Mouse (Mus musculus) layer of hippocampus, adult 9-10 months (tissue): ENCODE measurements at regions not wholly inside any gene's neighbourhood (a gene's known extent, or its start where the extent isn't known, plus 50 kb on each side); places are given as distances from the start of the nearest gene placed in this dataset.

Experiments
- DNase-seq: peaks from one replicate; pipeline ENCODE4 v3.0.0; 2022; ENCODE audit warnings: low spot score

GRCm38 (mm10) chr16:7863406-7863805 lies 561.5 kb downstream of the Tmem114 start:
- DNase-seq, result no peak

DNA sequence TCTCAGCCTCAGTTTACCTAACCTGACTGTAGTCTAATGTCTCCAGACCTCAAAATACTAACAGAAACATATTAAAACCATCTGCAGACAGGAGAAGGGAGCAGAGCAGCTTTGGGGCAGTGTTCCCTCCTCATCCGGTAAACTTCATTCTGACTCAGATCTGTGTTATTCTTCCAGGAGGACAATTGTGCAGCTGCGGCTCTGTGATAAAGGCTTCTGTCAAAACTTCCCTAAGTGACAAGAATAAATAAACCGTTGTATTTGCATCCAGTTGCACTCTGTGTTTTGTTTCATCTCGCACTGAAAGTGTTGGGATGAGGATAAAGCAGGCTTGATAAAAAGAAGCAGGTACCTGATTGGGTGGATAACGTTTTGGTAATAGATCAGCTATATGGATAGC lies 585.8 kb downstream of the Tmem114 start:
- no peak for DNase-seq

DNA sequence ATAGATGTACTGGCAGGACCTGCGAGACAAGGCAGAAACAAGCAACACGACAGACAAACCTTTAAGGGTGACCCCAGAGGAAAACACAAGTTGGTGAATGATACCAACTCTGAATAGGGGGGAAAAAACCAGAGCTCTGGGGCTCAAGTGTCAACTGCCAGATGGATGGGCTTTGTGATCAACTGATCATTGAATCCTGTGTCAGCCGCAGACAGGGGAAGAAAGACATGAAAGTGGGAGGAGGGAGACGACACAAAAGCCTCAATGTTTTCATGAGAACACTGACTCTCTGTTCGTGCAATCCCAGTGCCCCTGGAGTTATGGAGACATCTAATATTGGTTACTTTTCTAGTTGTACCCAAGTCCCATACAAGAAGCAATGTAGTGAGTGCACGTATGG lies 593.8 kb downstream of the Tmem114 start:
- peak; percentile 20 for DNase-seq

DNA sequence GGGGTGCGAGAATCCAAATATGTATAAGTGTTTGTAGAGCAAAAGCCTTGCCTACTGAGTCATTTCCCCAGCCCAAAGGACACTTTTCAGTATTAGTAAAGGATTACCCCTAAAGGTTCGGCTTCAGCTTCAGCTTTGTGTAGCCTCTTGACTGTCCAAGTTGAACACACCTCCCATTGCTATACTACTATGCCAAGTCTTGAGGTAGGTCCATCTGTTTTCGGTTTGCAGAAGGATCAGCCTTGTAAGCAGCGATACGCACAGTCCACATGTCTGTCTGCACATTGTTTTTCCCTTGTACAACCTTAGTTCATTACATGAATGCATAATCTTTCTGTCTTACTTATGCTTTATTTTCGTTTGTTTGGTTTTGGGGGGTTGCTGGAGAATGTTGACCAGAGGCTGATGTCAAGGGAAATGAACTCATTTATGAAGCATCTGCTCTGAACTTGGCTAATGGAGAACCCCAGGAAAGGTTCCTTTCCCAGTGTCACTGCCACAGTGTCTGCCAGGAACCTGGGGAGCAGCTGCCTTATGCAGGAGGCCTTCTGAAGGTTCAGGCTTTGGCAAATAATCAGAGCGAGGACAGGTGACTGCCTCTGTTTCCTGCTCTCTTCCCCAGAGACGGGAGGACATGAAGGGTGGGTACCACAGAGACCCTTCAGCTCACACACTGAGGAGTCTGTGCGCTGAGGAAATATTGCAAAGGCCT lies 594.8 kb downstream of the Tmem114 start:
- DNase-seq, result no peak

DNA sequence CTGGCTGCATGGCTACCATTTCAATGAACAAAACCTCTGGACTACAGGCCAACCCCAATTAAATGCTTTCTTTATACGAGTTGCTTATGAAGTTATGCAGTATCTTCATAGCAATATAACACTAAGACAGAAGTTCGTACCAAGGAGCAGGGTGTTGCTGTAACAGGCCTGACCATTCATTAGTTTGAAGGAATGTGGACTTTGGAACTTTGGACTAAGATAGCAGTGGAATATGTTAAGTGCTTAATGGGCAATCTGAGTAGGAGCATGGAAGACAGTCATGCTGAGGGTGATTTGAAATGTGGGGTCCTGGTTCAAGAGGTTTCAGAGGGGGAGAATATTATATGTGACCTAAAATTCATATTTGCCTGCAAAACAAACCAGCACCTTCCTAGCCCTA lies 623.8 kb downstream of the Tmem114 start:
- DNase-seq, result no peak

- no peak for DNase-seq
Observed at GRCm38 (mm10) chr16:7797176-7797786, 627.7 kb downstream of the Tmem114 start.

DNA sequence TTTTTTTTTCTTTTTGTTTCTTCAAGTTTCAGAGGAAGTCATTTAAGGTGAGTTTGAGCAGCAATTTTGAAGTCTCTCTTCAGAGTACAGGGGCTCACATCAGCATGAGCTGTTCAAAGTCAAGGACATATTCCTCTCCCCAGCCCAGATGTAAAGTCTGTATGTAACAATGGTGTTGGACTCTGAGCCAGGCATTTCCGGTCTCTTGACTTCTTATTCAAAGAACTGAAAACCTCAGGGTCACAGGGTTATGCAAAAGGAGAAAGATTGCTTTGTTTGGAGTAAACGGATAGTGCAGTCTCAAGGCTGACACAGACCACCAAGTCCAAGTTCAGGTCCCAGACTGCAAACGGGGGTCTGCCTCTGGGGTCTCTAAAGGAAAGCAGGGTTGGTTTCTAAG lies 629.4 kb downstream of the Tmem114 start:
- no peak for DNase-seq

DNA sequence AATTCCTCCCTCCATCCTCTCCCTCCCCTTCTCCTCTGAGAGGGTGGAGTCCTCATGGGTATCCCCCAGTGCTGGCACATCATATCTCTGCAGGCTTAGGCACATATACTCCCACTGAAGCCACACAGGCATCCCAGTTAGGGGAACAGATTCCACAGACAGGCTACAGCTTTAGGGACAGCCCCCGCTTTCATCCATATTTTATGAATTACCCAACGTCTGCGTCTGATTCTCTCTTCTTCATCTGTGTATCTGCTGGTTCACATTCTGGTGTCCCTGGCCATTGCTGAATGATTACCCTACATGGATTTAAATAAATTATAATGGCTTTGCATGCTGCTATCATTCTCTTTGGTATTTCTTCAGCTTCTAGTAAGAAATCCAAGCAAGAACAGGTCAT lies 632.4 kb downstream of the Tmem114 start:
- DNase-seq, result no peak

DNA sequence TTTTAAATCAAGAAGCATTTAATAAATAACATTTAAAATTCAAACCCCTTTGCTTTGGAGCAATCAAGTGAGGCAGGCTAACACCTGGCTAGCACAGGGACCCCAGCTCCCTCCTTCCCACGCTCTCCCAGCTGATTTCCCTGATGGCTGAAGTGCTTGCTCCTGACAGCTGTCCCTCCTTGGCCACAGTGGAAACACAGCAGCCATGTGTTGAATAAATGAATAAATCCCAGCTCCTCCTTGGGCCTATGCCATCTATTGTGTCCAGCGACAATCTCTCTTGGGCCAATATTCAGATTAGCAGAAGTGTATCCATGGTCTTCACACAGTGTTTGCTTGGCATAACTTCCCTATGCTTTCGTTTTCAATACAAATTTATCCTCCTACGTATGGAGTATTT lies 634.7 kb downstream of the Tmem114 start:
- DNase-seq, result peak; percentile 38

DNA sequence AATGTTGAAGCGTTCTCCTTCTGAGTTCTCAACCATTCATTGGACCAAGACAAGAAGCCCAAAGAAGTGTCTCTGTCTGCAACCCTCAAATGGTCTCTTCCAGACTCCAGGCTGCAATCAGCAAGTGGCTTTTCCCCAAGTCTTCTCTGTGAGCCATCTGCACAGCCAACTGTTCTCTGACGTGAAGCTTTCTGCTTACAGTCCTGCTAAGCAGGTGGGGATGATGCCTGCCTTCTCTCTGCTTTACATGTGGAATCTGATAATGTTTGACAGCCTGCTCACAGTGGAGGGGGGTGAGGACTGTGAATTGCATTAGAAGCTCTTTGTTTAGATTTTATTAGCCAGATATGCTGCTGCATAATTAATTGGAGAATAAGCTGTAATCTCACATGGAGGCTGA lies 636.7 kb downstream of the Tmem114 start:
- peak; percentile 36 for DNase-seq

DNA sequence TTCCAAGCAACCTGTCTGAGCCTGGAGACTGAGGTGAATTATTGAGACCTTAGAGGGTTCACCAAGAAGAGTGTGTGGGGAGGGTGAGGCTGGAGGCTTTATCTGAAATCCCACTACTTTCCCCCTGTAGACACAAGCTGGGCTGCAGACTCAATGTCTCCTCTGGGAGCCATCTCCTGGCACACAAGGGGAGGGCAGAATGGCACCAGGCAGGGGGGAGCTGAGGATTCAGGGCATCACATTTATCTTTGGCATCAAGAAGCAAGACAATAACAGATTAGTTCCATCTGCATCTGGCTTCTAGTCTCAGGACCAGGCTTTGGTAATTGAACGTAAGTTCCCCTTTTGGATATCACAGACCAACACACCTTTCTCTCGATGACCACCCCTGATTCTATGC lies 643.4 kb downstream of the Tmem114 start:
- DNase-seq, result no peak

DNA sequence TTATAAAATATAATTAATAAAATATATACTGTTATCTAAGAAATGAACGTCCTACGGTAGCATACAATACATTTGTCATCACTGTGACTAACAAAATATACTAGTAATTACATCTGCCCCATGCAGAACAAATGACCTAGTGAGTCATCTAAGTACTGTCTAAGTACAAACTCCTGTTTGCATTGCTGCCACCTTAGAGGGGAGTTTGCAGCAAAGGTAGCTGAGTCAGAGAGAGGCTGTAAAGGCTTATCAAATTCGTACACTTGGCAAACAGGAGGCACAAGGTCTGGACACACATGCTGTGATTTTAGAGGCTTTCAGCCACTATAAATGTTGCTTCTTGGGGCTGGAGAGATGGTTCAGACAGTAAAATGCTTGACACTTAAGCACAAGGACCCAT lies 649.3 kb downstream of the Tmem114 start:
- no peak for DNase-seq

GRCm38 (mm10) chr16:7768433-7768832 lies 656.5 kb downstream of the Tmem114 start:
- no peak for DNase-seq

DNA sequence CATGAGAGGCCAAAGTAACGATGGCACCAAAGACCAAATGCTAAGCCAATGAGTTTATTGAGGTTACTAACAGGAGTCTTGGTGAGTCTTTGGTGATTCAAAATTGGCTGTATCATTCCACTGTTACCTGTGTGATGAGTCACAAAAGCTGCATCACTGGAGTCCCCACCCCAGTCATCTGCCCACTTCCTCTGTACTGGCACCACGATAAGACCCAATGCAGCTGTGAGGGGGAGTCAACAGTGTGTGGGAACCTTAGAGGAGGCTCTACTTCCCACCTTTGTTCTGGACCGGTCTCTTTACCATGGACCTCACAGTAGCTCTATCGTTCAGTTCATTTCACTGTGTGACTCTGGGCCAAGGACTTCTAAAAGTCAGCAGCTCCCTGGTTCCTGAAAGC lies 657.2 kb downstream of the Tmem114 start:
- DNase-seq, result no peak

GRCm38 (mm10) chr16:7764383-7764782 lies 660.6 kb downstream of the Tmem114 start:
- DNase-seq, result no peak

DNA sequence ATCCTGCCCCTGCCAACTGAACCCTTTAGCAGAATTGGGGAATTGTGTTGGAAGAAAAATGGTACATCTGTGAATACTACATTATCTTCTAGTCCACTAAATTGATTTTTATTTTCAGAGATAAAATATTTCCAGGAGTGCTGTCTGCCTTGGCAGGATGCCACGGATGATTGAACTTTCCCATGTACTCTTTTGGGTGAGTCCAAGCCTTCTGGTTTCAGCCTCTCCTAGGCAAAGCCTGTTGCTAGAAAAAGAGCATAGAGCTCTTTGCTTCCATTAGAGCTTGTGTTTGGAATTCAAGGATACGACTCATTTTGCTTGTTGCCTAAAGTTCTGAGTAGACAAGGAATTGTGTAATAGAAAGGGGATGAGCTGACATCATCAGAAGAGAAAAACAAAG lies 696.8 kb downstream of the Tmem114 start:
- DNase-seq, result no peak

GRCm38 (mm10) chr16:7725225-7725624 lies 699.7 kb downstream of the Tmem114 start:
- DNase-seq, result no peak

DNA sequence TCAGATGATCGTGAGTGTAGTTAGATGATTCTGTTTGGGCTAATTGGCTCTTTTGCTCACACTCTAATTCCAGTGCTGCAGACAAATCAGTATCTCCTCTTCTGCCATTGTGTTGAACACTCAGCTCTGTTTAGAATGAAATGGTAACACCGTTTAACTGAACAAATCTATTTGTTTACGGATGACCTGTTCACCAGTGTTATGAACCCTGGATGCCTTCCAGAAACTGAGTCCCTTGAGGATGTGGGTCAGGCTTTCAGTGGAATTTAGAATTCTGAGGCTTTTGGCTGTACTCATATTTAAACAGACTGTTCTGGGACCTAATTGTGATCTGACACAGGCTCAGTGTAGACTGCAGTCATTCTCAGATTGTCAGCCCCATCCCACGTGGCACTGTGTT lies 723.5 kb downstream of the Tmem114 start:
- no peak for DNase-seq

- DNase-seq, result no peak
Observed at GRCm38 (mm10) chr16:7685484-7685883, 739.5 kb downstream of the Tmem114 start.

- no peak for DNase-seq
Observed at GRCm38 (mm10) chr16:7666096-7666495, 758.8 kb downstream of the Tmem114 start.

DNA sequence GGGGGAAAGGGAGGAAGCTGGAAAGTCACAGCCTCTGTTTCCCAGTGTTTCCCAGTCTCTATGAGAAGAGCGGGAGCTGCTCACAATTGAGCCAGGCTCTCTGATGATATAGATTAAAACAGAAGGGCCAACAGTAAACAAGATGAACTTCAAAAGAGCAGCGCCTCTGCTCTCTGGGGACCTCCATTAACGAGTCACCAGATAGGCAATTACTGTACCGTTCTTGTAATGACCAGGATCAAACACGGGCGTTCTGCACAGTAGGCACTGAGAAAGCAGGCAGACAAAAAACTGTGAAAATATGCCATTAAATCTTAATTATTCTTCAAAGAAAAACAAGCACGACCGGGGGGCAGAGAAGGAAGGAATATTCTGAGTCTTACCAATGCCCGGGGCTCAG lies 766.8 kb downstream of the Tmem114 start:
- no peak for DNase-seq

- no peak for DNase-seq
Observed at GRCm38 (mm10) chr16:7654451-7654850, 770.5 kb downstream of the Tmem114 start.

DNA sequence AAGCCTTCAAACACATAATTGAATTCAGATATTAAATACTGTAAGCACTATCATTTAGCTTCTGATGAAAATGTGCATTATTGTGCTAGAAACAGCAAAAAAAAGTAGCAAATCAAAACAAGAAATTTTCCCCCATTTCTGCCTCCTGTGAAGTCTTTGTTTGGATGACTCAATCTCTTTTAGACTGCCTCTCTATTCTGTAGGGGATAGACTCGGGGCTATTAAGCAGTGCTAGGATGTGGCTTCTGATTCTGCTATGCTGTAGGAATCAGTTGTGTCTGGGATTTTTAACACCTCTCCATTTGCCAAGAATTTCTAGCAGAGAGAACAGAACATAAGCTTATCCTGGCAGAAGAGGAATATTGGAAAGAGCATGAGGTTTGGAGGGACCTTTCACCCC lies 775.2 kb downstream of the Tmem114 start:
- DNase-seq, result no peak

GRCm38 (mm10) chr16:7647275-7647926 lies 777.5 kb downstream of the Tmem114 start:
- DNase-seq, result no peak
